Mouse (Mus musculus) spleen, adult 2 months (tissue): ENCODE data around the gene Fut8.

Experiments used
- CTCF ChIP-seq: fragments of 200-500 bp; IDR thresholded peaks from 2 replicates; pipeline ENCODE4 v1.5.1; 2011; ENCODE audit warnings: mild to moderate bottlenecking, inconsistent platforms; ENCODE audit not compliant: insufficient read depth, insufficient read length, insufficient replicate concordance; ENCODE audit errors: extremely low read depth
- POLR2A ChIP-seq: fragments of 200-500 bp; IDR thresholded peaks from 2 replicates; pipeline ENCODE4 v1.6.1; 2011; ENCODE audit warnings: low read depth, low read length, inconsistent platforms

- TF ChIP-seq CTCF: no peak
- TF ChIP-seq POLR2A: no peak
Measured at GRCm38 (mm10) chr12:77426093-77426492, 188.2 kb downstream of the Fut8 start.
